Mouse (Mus musculus) left cerebral cortex, postnatal 14 days (tissue): Measurements from ENCODE around the gene Sh2b2. TPM values are rescaled to one million over a fixed set of nuclear protein-coding genes. Genes with fewer than 3 reads are reported as not detected.

Experiments used
- total RNA-seq, 2 experiments: library from RNA; stranded (reverse); gene quantifications; 2 replicates each; pipeline ENCODE4 v1.2.3; 2021

The Sh2b2 gene
- total RNA-seq, 2 experiments from 2014 or later = 10.5 to 11.3 TPM

Other genes with a start within 250 kb of the Sh2b2 start
- gene Upk3b, start 208.1 kb downstream of the Sh2b2 start, total RNA-seq = not detected
- gene Upk3bl, start 192.1 kb downstream of the Sh2b2 start, total RNA-seq = not detected
- gene Rasa4, start 162.6 kb downstream of the Sh2b2 start, total RNA-seq = 1 to 10 TPM; 3.2 to 6.7 TPM
- gene Polr2j, start 129.9 kb downstream of the Sh2b2 start, total RNA-seq = 10 to 100 TPM; 86.2 to 86.3 TPM
- gene Lrwd1, start 110.5 kb downstream of the Sh2b2 start, total RNA-seq = 10 to 100 TPM; 12.4 to 14.1 TPM
- gene Alkbh4, start 110.4 kb downstream of the Sh2b2 start, total RNA-seq = 1 to 10 TPM; 8.2 to 8.9 TPM
- gene Orai2, start 75.8 kb downstream of the Sh2b2 start, total RNA-seq = 10 to 100 TPM; 54.3 to 56.1 TPM
- 10 to 100 TPM; 38.7 to 44.0 TPM for gene Prkrip1, start 47.6 kb downstream of the Sh2b2 start, total RNA-seq